Mouse (Mus musculus): ENCODE results near the gene Ubr4. TPM values are rescaled to one million over a fixed set of nuclear protein-coding genes. Genes with fewer than 3 reads are reported as not detected.
"Not testable (repeated sequence)": the region's sequence is repeated elsewhere in the genome, so short reads cannot be mapped to it uniquely, and the experiment has no call there.

Ubr4 gene
- total RNA-seq, 2 experiments from 2014 or later = 154 to 171 TPM

GRCm38 (mm10) chr4:139352832-139353231, 423 bp downstream of the Ubr4 start:
- no peak for DNase-seq (ENCODE audit: low spot score in 2 of 2)

DNA sequence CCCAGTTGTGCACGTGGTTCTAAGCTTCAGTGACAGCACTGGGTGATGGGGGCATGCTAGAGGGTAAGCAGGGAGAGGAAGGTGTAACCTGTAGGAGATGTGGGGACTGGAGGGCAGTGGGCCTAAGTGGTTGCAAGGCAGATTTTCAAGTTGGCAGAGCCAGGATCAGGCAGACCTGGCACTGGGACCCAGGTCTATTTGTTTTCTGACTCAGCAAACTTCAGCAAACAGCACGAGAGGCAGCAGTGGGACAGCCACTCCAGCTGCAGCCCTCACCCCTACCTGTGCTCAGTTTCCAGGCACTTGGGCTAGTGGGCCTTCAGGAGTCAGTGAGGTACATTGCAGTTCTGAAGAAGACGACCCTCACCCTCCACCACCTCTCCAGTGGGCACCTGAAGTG, 4.8 kb downstream of the Ubr4 start:
- no peak for DNase-seq (ENCODE audit: low spot score in 2 of 2)

DNA sequence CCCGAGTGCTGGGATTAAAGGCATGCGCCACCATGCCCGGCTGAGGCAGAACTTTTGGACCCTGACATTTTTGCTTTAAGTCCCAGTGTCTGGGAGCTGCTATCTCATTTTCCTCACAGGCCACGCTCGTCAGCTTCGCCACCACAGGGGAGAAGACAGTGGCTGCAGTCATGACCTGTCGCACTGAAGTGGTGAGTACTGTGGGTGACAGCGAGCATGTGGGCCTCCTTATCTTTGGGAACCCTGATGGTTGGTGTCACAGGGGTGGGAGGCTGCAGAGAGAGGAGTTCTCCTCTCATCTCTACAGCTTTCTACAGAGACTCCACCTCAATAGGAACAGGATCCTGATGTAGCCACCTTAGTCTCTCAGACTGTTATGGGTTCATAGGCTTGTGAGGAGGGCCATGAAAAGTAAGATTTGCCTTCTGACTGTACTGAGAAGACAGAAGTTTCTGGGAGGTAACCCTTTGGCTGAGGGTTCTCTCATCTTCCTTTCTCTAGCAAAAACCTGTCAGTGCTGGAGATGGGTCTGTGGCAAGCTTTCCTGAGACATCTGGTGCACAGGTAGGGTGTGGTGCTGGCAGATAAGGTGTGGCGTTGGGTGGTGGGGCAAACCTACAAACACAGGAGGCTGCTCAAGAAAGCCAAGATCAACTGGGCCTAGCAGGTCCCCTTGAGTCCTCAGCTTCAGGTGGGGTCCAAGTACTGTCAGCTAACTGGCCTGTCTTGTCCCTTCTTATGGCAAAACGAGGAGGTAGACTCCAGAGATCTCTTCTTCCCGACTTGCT, 8.5 kb downstream of the Ubr4 start:
- DNase-seq (ENCODE audit: low spot score in 2 of 2) = no peak

DNA sequence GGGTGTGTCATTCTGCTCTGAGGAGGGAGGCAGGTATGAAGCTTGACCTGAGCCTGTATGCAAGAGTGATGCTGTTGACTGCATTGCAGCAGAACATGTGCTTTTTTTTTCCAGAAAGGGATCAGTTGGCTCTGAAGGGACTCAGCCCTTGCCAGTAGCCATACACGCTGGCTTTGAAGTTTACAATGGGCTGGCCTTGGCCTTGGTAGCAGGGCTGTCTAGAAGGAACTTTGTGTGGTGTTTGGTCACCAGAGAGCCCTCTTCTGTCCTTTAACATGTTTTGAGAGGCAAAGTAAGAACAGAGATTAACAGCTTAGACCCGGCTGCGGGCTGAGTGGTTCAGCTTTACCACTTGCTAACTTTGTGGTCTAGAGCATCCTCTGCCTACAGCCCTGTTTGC, 14.9 kb downstream of the Ubr4 start:
- no peak for DNase-seq (ENCODE audit: low spot score in 2 of 2)

- no peak for DNase-seq (ENCODE audit: low spot score in 2 of 2)
Measured at GRCm38 (mm10) chr4:139368038-139368437, 15.6 kb downstream of the Ubr4 start.

DNA sequence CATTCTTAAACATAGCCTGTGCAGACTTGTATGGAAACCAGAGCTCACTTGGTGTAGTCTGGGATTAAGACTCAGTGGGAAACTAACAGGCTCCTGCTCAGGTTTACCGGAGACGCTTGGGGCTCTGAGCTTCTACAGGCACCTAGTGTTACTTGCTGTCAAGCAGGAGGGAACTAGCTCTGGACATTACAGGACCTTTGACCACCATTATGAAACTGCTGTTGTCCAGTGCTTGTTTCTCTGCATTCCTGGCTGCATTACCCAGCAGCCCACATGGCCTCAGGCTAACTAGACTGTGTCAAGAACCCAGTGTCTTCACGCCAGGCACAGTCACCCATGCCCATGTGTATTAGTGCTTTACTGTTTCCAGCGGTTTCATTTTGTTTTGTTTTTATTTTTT, 20.7 kb downstream of the Ubr4 start:
- no peak for DNase-seq (ENCODE audit: low spot score in 2 of 2)

- no peak for DNase-seq (ENCODE audit: low spot score in 2 of 2)
Measured at GRCm38 (mm10) chr4:139373531-139373930, 21.1 kb downstream of the Ubr4 start.

DNA sequence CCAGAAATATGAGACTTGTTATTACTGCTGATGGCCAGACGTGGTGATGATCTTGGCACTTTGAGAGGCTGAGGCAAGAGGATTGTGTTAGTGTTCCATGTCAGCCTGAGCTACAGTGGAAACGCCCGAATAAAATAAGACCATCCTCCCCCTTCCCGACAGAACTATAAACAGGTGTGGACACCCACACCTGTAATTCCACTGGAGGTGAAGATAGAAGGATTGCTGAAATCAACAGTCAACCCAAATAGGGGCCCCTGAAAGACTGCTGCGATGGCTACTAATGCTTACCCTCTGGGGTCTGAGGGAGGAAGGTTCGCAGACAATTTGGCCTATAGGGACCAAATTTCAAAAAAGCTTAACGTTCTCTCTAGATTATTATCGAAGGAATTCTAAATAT, 27.3 kb downstream of the Ubr4 start:
- no peak for DNase-seq (ENCODE audit: low spot score in 2 of 2)

DNA sequence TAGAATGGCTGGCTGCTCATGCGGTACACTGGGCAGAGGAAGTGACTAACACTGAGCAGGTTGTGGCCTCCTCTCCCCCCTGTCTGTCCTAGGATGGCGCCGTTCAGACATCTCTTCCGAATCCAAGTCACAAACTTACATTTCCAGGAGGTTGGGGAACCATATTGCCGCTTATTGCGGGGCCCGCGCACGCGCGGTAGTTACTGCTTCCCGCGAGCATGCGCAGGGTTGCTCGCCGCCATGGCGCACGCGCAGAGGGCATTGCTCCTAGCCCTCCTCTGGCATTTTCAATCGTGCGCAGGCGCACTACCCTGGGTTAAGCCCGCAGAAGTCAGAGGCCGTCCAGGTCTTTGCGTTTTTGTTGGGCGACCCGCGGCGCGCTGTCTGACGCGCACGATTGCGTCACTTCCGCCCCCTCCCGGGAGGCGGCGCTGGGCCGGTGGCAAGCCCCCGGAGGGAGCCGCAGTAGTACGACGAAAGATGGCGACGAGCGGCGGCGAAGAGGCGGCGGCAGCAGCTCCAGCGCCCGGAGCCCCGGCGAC, 27.9 kb downstream of the Ubr4 start:
- peak; percentile 100 for DNase-seq (ENCODE audit: low spot score in 2 of 2)

DNA sequence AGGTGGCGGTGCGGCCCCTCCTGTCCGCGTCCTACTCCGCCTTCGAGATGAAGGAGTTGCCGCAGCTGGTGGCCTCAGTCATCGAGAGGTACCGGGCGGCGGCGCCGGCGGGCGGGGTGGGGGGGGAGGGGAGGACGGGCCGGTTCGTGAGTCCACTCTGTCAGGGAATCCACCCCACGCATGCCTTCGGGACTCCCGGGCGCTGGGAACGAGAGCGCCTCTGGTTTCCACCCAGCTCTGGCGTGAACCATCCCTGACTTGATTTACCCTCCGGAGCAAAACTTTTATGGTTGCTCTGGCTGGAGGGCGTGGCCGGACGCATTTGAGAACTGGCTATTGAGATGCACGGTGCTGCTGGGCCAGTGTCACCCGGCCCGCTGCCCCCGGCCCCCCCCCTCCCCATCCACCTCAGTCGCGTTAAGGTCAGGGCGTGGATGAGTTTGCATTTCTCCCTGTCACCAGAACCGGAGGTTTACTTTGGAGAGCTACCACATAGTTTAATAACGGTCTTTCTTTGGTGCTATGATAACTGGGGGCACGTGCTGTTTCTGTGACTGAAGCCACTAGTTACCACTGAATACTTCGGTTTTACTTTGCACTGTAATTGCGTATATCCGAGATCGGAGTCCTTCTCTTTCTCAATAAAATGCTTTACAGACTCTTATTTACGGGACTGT, 28.5 kb downstream of the Ubr4 start:
- DNase-seq (ENCODE audit: low spot score in 2 of 2) = no peak

- DNase-seq (ENCODE audit: low spot score in 2 of 2) = no peak
Measured at GRCm38 (mm10) chr4:139381452-139381845, 29.0 kb downstream of the Ubr4 start.

DNA sequence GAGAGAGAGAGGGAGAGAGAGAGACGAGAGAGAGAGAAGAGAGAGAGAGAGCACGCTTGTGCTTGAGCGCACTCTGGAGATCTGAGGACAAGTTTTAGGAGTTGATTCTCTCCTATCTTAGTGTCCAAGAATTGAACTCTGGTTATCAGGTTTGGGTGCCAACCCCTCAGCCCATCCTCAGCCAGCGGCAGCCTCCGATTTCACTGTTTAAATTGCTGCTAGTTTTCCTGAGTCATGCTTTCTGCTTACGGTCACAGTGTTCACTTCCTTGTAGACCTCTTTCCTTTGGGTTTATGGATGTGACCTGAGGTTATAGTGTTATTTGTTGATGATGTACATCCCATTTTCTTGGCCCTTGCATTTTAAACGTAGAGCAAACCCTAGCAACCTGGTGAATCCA, 29.8 kb downstream of the Ubr4 start:
- no peak for DNase-seq (ENCODE audit: low spot score in 2 of 2)

GRCm38 (mm10) chr4:139385841-139386240, 33.4 kb downstream of the Ubr4 start:
- DNase-seq (ENCODE audit: low spot score in 2 of 2) = not testable (repeated sequence)

GRCm38 (mm10) chr4:139386869-139387319, 34.5 kb downstream of the Ubr4 start:
- peak in 1 of 2 experiments; percentile 10 for DNase-seq (ENCODE audit: low spot score in 2 of 2)

- no peak for DNase-seq (ENCODE audit: low spot score in 2 of 2)
Measured at GRCm38 (mm10) chr4:139389557-139389956, 37.1 kb downstream of the Ubr4 start.

DNA sequence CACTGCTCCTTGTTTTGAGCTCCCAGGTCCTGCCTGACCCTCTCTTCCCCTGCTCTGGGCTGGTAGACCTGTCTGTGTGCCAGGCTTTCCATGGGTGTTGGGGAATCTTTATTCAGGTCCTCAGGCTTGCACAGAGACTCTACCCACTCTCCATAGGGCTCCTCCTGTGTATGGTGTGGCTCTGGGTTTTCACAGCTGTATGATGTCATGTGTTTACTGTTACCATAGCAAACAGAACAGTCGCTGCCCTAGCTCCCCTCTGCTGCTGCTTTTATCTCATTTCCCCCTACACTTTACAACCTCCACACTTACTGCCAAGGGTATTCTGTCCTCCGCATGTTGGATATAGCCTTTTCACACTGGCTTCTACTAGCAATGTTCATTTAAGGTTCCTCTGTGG, 43.0 kb downstream of the Ubr4 start:
- no peak for DNase-seq (ENCODE audit: low spot score in 2 of 2)

DNA sequence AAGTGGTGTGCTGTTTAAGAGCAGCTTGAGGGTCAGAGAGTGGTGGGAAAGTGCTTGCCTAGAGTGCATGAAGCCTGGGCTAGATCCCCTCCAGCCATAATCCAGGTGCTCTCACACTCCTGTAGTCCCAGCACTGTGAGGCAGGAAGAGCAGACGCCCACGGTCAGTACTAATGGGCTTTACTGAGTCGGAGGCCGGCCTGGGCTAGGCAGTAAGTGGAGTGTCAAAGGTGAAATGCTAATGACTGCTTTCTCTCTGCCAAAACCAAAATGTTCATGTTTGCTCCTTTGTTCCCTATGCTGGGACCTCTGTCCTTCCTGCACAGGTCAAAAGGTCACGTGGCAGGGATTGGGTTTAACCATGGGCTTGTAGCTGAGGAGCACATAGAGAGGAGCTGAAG, 48.1 kb downstream of the Ubr4 start:
- DNase-seq (ENCODE audit: low spot score in 2 of 2) = no peak

DNA sequence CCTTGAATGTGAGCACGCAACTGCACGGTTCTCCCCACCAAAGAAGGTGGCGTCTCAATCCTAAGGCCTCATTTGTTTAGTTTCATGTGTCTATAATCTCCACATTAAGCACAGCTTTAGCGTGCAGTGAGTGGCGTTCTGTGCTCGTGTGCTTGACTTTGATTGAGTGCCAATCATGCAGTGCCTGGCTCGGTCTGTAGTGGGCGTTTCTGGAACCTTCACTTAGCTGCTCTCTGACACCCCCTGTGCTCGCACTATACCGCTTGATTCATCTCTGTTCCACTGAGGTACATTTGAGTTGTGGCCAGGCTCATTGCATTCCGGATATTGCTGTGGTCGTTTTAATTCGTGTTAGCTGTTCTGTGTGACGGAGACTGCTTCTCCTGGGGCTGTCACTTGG, 50.8 kb downstream of the Ubr4 start:
- peak in 1 of 2 experiments; percentile 7 for DNase-seq (ENCODE audit: low spot score in 2 of 2)

- DNase-seq (ENCODE audit: low spot score in 2 of 2) = no peak
Measured at GRCm38 (mm10) chr4:139411351-139411750, 58.9 kb downstream of the Ubr4 start.

- no peak for DNase-seq (ENCODE audit: low spot score in 2 of 2)
Measured at GRCm38 (mm10) chr4:139417868-139418267, 65.5 kb downstream of the Ubr4 start.

DNA sequence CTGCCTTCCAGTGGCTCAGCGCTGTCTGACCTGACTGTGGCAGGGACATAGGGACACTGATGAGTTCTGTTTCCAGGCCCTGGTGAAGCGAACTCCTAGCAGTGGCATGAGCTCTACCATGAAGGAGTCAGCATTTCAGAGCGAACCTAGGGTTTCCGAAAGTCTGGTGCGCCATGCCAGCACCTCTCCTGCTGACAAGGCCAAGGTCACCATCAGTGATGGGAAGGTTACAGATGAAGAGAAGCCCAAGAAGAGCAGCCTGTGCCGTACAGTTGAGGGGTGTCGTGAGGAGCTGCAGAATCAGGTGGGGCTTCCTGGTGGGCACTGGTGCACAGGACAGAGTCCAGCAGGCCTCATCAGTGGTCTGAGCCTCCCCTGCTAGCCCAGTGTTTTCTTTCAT, 69.2 kb downstream of the Ubr4 start:
- DNase-seq (ENCODE audit: low spot score in 2 of 2) = no peak

DNA sequence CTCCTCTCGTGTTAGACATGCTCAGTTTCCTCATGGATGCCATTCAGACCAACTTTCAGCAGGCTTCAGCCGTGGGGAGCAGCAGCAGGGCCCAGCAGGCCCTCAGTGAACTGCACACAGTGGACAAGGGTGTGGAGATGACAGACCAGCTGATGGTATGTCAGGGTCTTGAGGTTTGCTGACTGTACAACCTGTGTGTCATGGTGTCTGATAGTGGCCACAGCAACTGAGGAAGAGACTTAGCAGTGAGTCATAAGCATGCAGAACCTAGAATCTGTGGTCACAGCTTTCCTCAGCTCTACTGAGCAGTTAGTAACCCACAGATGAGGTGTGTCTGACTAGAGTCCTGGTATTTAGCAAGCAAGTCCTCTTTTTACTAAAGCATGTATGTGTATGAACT, 70.0 kb downstream of the Ubr4 start:
- DNase-seq (ENCODE audit: low spot score in 2 of 2) = no peak
